Mouse (Mus musculus) retina, embryonic 14.5 days (tissue): ENCODE measurements at regions not wholly inside any gene's neighbourhood (a gene's known extent, or its start where the extent isn't known, plus 50 kb on each side); places are given as distances from the start of the nearest gene placed in this dataset.

Source experiments
- DNase-seq: peaks from one replicate; pipeline ENCODE4 v3.0.0-alpha.2; 2015; ENCODE audit warnings: low spot score

DNA sequence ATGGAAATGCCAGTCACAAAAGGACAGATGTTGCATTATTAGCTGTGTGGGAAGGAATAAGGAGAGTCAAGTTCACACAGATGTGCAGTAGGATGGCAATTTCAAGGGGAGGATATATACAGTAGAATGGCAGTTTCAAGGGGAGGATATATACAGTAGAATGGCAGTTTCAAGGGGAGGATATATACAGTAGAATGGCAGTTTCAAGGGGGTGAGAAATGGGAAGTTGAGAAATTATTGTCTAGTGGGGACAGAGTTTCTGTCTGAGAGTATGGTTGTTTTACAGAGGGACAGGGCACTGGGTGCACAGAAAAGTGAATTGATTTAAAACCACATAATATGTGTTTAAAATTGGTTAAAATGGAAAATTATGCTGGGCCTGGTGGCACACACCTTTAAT, 54.8 kb upstream of the Scel start:
- no peak for DNase-seq

DNA sequence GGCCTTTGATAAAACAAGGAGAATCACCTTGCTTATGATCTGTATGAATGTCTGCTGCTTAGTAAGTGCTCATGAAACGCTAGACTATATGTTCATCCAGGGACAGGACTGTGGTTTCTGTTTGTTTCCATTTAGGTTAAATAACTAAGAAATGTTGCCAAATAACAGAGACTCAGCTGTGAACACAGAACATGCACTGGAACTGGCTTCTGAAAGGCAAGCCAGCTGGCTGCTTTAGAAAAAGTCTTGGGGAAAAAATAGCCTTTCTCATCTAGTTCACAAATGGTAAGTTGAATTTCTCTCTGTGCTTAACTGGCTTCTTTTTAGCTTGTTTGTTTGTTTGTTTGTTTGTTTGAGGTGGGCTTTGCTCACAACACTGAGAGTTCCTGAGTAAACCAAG, 57.0 kb upstream of the Scel start:
- DNase-seq: no peak

DNA sequence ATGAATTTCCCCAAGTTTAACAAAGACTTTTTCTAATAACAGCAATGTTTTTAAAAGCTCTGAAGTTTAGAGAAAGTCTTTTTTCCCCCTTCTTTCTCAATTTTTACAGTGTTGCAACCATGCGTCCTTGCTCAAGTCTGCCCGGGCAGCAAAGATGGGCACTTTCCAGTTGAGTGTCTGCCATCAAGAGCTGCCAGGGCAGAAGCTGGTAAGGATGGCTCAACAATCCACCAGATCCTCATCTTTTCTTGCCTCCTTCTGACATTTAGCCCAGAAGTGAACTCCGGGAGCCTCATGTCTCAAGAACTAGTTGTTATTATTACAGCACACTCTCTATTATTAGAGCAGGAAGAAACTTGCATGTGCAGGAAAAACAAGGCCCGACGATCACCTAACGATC, 62.4 kb upstream of the Scel start:
- DNase-seq: no peak

DNA sequence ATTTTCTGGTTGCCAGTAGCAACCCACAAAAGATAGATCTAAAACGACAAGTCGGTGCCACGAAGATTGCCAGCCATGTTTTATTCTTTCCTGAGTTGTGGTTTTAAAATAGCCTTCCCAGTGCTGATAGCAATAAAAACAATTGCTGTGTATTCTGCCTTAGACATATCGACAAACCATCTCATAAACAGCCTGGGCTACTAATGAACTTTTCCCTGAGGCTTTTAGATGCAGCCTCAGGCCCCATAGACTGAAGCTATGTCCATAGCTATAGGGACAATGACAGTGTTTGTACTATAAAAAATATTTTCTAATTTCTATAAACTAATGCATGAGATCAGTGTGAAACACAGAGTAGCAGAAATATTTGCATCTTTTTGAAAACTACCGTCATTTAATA, 63.7 kb upstream of the Scel start:
- DNase-seq: no peak

DNA sequence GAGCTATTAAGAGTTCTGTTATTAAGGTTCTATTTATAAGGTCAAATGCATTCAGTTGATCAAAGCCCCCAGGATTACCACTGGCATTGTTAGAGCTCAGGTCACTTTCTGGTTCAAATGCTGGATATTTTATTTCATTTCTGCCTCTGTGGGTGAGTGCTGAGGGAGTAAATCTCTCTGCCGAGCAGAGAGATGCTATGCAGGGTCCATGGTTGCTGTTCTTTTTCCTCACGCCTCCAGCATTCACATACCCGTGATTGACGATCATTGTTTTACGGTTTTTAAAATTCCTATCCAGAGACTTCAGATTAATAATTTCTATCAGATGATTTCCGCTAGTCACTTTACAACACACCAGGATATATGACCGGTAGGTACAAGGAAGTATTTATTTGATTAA, 64.1 kb upstream of the Scel start:
- DNase-seq: no peak

DNA sequence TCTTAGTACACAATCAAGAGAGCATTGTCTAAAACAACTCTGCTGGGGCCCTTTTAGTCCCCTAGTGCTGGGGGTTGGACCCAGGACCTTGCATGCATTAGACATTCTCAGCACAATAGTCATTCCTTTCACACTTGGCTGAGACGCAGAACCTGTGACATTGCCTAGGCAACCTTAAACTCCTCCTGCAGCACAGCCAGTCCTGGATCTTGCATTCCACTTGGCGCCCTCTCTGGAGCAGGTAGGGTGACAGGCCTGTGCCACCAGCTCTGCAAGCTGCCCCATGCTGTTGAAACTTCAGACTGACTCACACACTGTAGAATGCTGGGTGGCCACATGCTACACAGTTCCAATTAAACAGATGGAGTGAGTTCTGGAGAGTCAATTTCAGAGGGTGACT, 66.5 kb upstream of the Scel start:
- no peak for DNase-seq

DNA sequence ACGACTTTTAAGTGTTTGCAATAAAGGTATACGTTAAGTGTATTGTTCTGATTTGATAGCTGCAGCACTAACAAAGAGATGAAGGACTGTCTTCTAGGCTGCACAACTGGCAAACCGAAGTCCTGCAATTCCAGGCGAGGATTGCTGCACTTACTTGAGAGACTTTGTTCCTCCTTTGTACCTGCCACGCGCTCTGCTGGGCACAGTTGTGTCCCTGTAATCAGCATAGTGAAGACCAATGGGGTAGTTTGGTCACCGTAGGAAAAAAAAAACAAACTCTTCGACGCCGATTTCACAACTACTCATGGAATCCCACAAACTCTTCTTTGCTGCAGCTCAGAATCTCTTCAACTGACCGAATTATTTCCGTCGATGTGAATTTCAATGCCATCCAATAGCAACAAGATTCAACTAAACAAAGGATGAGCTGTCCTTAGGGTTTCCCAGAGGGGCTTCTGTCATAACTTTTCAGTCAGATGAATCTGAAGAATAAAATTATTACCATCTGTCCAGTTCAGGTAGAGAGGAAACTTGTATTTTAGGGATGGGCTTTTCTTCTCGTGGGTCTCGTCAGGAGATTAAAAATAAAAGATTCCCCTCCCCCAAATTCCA, 71.6 kb upstream of the Scel start:
- peak; percentile 69 for DNase-seq

DNA sequence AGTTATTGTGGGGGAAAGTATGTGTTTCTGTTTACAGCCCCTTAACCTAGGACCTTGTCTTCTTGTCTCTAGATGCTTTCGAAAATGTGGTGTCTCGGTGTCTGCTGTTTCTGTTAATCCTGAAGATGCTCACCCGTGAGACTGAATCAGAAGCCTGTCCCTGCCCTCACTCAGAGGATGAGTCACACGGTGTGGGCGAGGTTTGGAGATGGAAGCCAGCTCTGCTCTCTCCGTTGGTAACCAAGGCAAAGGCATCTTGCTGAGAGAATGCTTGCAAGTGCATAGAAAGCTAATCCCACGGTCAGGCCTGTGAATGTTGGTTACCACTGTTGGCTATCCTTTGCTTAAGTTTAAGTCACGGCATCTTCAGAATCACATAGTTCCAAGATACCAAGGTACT, 72.9 kb upstream of the Scel start:
- DNase-seq: no peak

DNA sequence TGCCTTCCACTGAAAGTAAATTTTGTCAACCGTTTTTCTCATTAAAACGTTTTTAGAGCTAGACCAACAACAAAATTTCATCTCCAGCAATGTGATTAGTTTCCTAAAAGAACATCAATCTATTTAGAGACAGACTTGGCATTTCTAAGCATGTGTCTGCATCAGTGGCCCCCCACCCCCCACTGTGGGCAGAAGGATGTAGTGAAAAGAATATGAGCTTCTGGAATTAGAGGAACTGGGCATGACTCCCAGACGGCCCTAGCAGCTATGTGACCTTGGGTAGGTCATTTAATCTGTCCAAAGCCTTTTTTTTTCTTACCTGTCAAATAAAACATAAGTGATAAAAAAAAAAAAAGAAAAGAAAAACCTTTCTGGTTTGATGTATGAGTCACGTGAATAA, 78.9 kb upstream of the Scel start:
- no peak for DNase-seq

DNA sequence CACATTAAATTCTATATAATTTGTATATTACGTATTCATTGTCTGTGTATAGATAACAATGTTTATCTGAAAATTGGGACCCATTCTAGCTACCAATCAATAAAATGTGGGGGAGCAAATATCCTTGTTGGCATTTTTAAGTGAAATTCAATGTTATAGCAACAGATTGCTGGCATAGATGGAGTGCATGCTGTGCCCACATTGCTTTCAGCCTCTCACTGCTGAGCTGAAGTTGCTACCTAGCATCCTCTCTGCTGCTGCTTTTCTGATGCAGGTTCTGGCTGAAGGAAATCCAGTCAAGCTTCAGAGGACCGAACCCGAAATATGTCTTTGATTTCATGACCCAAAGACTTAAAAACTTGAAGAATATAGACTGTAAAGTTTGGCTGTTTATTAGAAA, 80.0 kb upstream of the Scel start:
- DNase-seq: no peak

DNA sequence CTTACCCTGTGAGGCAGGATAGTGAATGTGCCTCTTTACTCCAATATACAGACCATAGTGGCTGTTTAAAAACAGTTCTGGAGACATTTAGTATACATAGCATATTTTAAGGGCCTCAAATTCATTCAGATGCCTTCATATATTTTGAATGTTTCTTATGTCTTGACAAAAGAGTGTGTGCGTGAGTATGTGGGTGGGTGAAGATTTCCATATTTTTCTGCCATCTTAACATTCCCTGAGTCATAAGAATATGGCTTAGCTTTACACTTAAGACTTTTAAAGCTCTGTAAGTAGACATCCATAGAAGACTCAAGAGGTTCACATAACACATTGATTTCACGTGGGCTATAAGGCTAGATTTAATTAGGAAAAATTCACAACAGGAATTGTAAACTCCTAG, 81.3 kb upstream of the Mycbp2 start:
- no peak for DNase-seq

DNA sequence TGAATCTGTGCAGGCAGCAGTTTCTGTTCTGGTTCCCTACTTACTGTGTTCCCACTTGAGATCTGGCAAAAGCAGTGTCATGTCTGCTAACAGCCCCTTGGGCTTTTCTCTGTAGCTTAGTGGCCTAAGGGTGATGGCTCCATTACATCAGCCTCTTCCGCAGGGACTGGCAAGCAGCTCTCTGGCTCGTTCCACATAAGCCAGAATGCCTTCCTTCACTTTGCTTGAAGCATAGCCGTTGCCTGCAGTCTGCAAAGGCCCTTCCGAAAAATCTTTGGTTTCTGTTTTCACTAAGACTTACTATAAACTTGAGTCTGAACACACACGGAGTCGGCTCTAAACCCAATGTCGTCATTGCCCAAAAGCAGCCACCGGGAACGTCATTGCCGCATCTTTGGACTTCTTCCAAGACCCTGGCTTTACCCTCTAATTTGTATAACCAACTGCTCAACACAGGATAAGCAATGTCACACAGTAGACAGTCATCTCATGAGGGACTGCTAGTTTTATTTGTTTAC, 74.8 kb upstream of the Mycbp2 start:
- no peak for DNase-seq

DNA sequence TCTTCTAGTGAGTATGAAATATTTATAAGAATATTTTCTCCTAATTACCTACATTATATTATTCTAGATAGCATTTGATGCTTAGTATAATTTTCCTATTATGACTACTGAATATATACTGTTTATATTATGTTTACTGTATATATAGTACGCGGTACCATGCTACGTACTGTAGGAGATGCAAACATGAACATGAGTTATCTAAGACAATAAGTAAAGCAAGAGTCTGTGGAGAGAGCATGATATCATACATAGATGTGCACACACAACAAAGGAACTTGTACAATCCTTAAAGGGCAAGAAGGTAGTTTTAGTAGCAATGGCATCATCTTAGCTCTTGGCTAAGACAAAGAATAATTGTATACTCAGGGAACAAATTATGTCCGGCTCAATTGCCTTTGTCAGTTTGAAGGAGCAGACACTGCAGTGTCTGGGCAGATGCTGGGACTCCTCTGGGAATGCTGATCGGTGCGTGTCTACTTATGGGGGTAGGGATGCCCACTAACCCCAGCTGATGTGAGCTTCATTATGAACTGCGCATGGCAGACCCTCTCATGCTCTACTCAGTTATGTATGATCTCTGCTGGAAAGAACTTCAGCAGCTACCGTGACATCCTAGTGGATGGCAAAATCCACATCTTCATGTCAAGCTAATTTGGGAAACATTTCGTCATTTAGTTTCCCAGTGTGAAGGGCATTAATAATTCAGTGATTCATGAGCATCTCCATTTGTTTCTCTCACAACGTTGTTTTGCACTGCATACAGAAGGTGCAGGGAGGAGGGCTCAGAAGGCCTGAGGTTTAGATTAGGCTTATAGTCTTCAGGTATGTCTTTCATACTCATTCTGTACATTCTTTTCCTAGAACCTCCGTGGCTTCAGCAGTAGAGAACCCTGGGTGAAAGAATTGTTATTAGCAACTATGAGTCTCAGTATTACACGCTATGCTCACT, 70.8 kb upstream of the Mycbp2 start:
- peak; percentile 67 for DNase-seq

DNA sequence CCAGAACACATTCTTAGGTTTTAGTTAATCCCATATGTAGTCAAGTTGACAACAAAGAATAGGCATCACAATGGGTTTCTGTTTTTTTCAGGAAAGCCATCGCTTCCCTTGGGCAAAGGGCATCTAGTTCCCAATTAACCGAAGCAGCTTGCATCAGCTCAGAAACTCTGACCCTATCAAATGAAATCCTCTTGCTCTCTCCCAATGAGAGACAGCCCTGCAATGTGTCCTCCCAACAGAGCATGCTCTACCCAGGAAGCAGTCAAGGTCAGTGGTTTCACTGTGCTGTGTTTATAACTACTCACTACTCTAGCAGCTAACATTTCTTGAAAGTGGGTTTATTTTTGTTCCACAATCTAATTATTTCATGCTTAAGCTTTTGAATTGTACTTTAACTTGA, 58.0 kb upstream of the Mycbp2 start:
- DNase-seq: no peak

DNA sequence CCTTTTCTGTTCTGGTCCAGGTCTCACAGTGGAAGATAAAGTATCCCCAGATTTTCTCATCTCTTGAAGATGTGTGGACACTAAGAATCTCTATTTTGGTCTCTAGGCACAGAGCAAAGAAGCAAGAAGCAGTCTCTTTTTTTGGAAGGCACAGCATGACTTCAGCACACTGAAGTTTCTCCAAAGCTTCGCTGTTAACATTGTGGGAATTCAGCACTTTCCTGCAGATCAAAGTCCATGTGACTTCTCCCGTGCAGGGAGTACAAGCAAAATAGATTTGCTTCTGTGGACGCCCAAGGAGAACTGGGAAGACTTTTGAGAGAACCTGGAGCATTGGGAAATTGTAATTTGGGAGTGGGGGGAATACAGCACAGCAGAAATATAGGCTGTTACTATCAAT, 56.4 kb upstream of the Mycbp2 start:
- DNase-seq: no peak

DNA sequence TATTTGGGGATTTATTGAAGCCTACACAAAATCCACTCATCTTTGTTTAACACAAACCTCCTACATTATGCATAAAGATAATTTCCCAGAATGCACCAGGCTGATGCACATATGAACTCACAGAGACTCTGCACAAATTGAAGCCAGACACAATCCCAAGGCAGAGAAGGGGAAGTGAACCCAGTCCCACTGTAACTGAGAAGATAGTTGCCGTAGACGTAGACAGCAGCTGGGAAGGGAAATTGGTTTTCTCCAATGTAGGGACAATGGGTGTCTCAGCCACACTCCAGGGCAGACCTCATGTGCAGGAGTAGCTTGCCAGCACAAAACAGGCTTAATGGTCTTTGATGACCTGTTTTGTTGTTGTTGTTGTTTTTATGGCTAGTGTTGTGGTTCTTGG, 55.4 kb upstream of the Mycbp2 start:
- DNase-seq: no peak

DNA sequence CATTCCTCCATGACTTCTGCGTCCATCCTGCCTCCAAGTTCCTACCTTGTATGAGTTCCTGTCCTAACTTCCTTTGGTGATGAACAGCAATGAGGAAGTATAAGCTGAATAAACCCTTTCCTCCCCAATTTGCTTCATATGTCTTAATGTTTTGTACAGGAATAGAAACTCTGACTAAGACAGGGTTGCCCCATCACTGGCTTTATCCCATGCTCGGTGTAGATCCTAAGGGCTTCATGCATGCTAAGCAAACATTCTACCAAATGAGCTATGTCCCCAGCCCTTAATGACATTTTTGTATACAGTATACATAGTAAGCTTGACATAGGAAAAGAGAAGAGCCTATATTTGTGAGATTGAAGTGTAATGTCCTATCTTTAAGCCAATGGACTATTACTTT, 54.7 kb upstream of the Mycbp2 start:
- DNase-seq: no peak

DNA sequence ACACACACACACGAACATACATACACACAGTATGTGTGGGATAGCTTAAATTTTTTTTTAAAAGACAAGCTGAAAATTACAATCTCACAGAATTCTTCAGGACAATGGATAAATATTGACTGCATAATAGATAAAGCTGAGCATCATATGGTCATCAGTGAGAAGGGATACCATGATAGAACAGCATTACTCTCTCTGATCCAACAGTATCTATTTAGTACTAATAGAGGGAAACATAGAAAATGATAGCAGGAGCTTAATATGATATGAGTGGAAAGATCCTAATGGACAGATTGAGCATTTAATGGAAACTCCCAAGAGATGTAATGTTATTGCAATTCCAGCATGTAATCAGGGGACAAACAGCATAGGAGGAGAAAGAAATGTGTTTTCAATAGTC, 51.8 kb upstream of the Mycbp2 start:
- DNase-seq: no peak
